29 mouse cellular contexts compared by ENCODE assay signal in genomic region chr13:116740825-116741224, GRCm38 (mm10).
A peak's percentile ranks its signal among the peaks of the same experiment; 100 is the strongest.
DNase-seq lines count a peak whose midpoint lies in the region; ATAC-seq lines count a peak whose summit lies in the region.
"Had no signal": no experiment of that assay in that cellular context is flagged by ENCODE, and none has a peak within 500 bp of the region (broad histone marks: within the 10 kb centered on the region; RNA-seq: fewer than 3 reads in every experiment).

No protein-coding gene starts in this region.

- H3K27me3 ChIP-seq in intestine, embryonic 15.5 days (replicated peaks), result no peaks in the 10 kb centered on the region
- H3K27me3 ChIP-seq: embryonic facial prominence, embryonic 13.5 days; forebrain, embryonic 12.5 days; forebrain, embryonic 15.5 days; heart, embryonic 13.5 days had no signal

- no peaks in the 10 kb centered on the region for H3K9me3 ChIP-seq in intestine, embryonic 15.5 days
- H3K9me3 ChIP-seq: embryonic facial prominence, embryonic 10.5 days; embryonic facial prominence, embryonic 13.5 days; forebrain, embryonic 12.5 days; forebrain, embryonic 15.5 days; heart, embryonic 10.5 days; heart, embryonic 13.5 days had no signal

- peak; percentile 89 for ATAC-seq in megakaryocyte, adult 5-6 weeks (ENCODE audit: poor library complexity, severe bottlenecking)
- ATAC-seq in intestine, embryonic 15.5 days, result no peak
- ATAC-seq: CD4-positive, CD25-positive, alpha-beta regulatory T cell, adult 4 months; forebrain, embryonic 15.5 days; hindbrain, postnatal 0 days; inflammation-experienced regulatory T-cells, adult 6 months; Patski had no signal

- DNase-seq in 3T3-L1 (ENCODE audit: low read depth, low spot score), result peak; percentile 51
- DNase-seq in MN1 (ENCODE audit: low spot score), result peak; percentile 10
- DNase-seq in left cerebral cortex, postnatal 36 days (ENCODE audit: low spot score in 2 of 2), result no peak
- no peak for DNase-seq in kidney, postnatal 36 days
- DNase-seq: adrenal gland, adult 2 months; adrenal gland, postnatal 14 days; cerebellum, adult 11 months; cerebellum, adult 8-10 months; cerebellum, postnatal 10 days; cerebellum, postnatal 36 days; embryo, embryonic 11 days; gastrocnemius, postnatal 25 days; heart, adult 2 months; heart, postnatal 14 days; heart, postnatal 4 days had no signal

- no peak overlapping the region for H3K4me3 ChIP-seq in intestine, embryonic 15.5 days (replicated peaks)
- H3K4me3 ChIP-seq: embryonic facial prominence, embryonic 10.5 days; embryonic facial prominence, embryonic 13.5 days; erythroblast, embryonic 14.5 days; forebrain, embryonic 12.5 days; forebrain, embryonic 15.5 days; heart, adult 2 months; heart, embryonic 10.5 days; heart, embryonic 13.5 days had no signal

- intact Hi-C loops in left cerebral cortex, postnatal 36 days (cut with DNase I), result no loop called here

- WGBS in intestine, embryonic 15.5 days, result 68% methylated on average over 4 of the region's 4 CpGs

- no peak overlapping the region for H3K4me2 ChIP-seq in intestine, embryonic 15.5 days (replicated peaks)
- H3K4me2 ChIP-seq: embryonic facial prominence, embryonic 13.5 days; forebrain, embryonic 12.5 days; forebrain, embryonic 15.5 days; heart, embryonic 13.5 days; hindbrain, embryonic 14.5 days had no signal

- H3K9ac ChIP-seq in intestine, embryonic 15.5 days, result no peak overlapping the region
- H3K9ac ChIP-seq: embryonic facial prominence, embryonic 13.5 days; forebrain, embryonic 12.5 days; forebrain, embryonic 15.5 days; heart, embryonic 13.5 days; hindbrain, embryonic 14.5 days had no signal

- no peaks in the 10 kb centered on the region for H3K4me1 ChIP-seq in intestine, embryonic 15.5 days (replicated peaks)
- H3K4me1 ChIP-seq: embryonic facial prominence, embryonic 10.5 days; embryonic facial prominence, embryonic 13.5 days; forebrain, embryonic 12.5 days; forebrain, embryonic 15.5 days; heart, embryonic 10.5 days; heart, embryonic 13.5 days had no signal

- no peaks in the 10 kb centered on the region for H3K36me3 ChIP-seq in intestine, embryonic 15.5 days
- H3K36me3 ChIP-seq: embryonic facial prominence, embryonic 10.5 days; embryonic facial prominence, embryonic 13.5 days; forebrain, embryonic 12.5 days; forebrain, embryonic 15.5 days; heart, embryonic 10.5 days; heart, embryonic 13.5 days had no signal

- no peak overlapping the region for H3K27ac ChIP-seq in intestine, embryonic 15.5 days
- H3K27ac ChIP-seq: embryonic facial prominence, embryonic 10.5 days; embryonic facial prominence, embryonic 13.5 days; forebrain, embryonic 12.5 days; forebrain, embryonic 15.5 days; heart, adult 2 months; heart, embryonic 10.5 days; heart, embryonic 13.5 days; hindbrain, embryonic 14.5 days; hindbrain, postnatal 0 days had no signal

Comparison
In these comparisons a context has a peak if more than half of its experiments do, and no peak if none do; other contexts are left out.
1. DNase-seq: peak in 3T3-L1 (single experiment) and MN1 (single experiment); none in left cerebral cortex, postnatal 36 days (0 of 2) and kidney, postnatal 36 days (0 of 2).